24 mouse cellular contexts compared by ENCODE assay signal in the genomic region with DNA sequence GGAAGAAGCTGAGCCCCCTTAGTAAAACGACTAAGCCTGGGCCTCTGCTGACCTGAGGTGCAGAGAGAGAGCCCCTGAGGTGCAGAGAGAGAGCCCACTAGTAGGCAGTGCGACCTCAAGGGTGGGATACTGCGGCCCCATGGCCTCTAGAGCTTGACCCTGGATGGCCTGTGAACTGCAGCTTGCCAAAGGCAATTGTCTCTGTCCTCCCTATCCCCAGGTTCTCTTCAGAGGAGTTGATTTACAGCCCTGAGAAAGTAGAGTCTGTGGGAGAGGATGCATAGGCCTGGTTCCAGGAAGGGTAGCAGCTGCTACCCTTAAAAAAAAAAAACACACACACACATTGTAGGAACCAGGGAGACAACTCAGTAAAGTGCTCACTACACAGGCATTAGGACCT. TPM values are rescaled to one million over a fixed set of nuclear protein-coding genes. Genes with fewer than 3 reads are reported as not detected.
"Had no signal": no experiment of that assay in that cellular context is flagged by ENCODE, and none has a peak within 500 bp of the region (broad histone marks: within the 10 kb centered on the region; RNA-seq: fewer than 3 reads in every experiment).

No protein-coding gene starts in this region.

- H3K27me3 ChIP-seq: heart, embryonic 12.5 days; hindbrain, embryonic 12.5 days; intestine, embryonic 15.5 days; kidney, embryonic 15.5 days; limb, embryonic 13.5 days; limb, embryonic 15.5 days had no signal

- H3K4me2 ChIP-seq: heart, embryonic 12.5 days; hindbrain, embryonic 12.5 days; hindbrain, embryonic 14.5 days; intestine, embryonic 15.5 days; kidney, embryonic 15.5 days; limb, embryonic 13.5 days; limb, embryonic 15.5 days; liver, embryonic 12.5 days had no signal

- ATAC-seq: hindbrain, embryonic 16.5 days; inflammation-experienced regulatory T-cells, adult 6 months; intestine, embryonic 15.5 days; intestine, postnatal 0 days; liver, embryonic 12.5 days had no signal

- H3K27ac ChIP-seq: heart, embryonic 10.5 days; hindbrain, embryonic 12.5 days; hindbrain, embryonic 14.5 days; intestine, embryonic 15.5 days; kidney, embryonic 15.5 days; layer of hippocampus, adult 2 months; limb, embryonic 13.5 days; limb, embryonic 15.5 days; liver, embryonic 12.5 days; liver, embryonic 14.5 days had no signal

- H3K36me3 ChIP-seq: heart, embryonic 10.5 days; heart, embryonic 12.5 days; hindbrain, embryonic 12.5 days; intestine, embryonic 15.5 days; kidney, embryonic 15.5 days; limb, embryonic 13.5 days; limb, embryonic 15.5 days; liver, embryonic 12.5 days had no signal

- H3K4me1 ChIP-seq: liver, embryonic 12.5 days had no signal

- DNase-seq: gastrocnemius, postnatal 25 days; heart, adult 18-20 months; heart, postnatal 10 days; heart, postnatal 4 days; kidney, adult 18-20 months; kidney, adult 8-10 months; kidney, postnatal 10 days; kidney, postnatal 25 days; kidney, postnatal 4 days had no signal

- H3K9ac ChIP-seq: heart, embryonic 12.5 days; hindbrain, embryonic 12.5 days; hindbrain, embryonic 14.5 days; intestine, embryonic 15.5 days; kidney, embryonic 15.5 days; limb, embryonic 13.5 days; limb, embryonic 15.5 days; liver, embryonic 12.5 days; liver, embryonic 14.5 days had no signal

- H3K9me3 ChIP-seq: heart, embryonic 10.5 days; heart, embryonic 12.5 days; hindbrain, embryonic 12.5 days; intestine, embryonic 15.5 days; kidney, embryonic 15.5 days; limb, embryonic 13.5 days; limb, embryonic 15.5 days; liver, embryonic 12.5 days had no signal

- H3K4me3 ChIP-seq: heart, embryonic 10.5 days; heart, embryonic 12.5 days; hindbrain, embryonic 12.5 days; intestine, embryonic 15.5 days; kidney, embryonic 15.5 days; layer of hippocampus, adult 2 months; limb, embryonic 13.5 days; limb, embryonic 15.5 days; liver, embryonic 12.5 days had no signal

RNA-seq across cellular contexts. Expression of gene Eml1, which starts 19.0 kb away (rescaled TPM):
- total RNA-seq: granulocyte monocyte progenitor cell, adult 5-6 weeks had no signal
- polyA plus RNA-seq: inflammation-experienced regulatory T-cells, adult 6 months had no signal

RNA-seq across cellular contexts. Expression of gene Cyp46a1, which starts 55.5 kb away (rescaled TPM):
- total RNA-seq: granulocyte monocyte progenitor cell, adult 5-6 weeks had no signal
- polyA plus RNA-seq: inflammation-experienced regulatory T-cells, adult 6 months had no signal
